Mouse (Mus musculus): ENCODE data around the gene Tln1.

Gene Tln1

DNA sequence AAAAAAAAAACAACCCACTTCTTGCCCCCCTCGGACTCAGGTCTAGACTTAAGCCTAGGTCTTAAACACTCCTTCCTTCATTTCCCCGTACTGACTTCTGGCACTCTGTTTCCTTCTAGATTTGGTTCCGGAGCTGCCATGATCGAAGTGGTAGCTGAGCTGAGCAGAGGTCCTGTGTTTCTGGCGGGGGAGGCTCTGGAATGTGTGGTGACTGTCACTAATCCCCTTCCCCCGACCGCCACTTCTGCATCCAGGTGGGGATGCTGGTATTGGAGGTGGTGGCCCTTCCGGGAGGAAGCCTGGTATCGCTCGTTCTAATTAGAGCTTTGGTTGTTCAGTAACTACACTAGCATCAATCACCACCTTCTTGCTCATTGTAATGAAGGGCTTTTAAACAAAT, 16.8 kb upstream of the Tln1 start:
- DNase-seq (ENCODE audit: extremely low read depth, insufficient read length, low spot score), result no peak

GRCm38 (mm10) chr4:43578376-43579204, 16.1 kb upstream of the Tln1 start, which contains the start of the genes Rgp1 and Gba2:
Gene Rgp1, plus strand, starts transcription at chr4:43578715.
Gene Gba2, minus strand, starts transcription at chr4:43578873.
- DNase-seq (ENCODE audit: extremely low read depth, insufficient read length, low spot score), result peak; percentile 92

DNA sequence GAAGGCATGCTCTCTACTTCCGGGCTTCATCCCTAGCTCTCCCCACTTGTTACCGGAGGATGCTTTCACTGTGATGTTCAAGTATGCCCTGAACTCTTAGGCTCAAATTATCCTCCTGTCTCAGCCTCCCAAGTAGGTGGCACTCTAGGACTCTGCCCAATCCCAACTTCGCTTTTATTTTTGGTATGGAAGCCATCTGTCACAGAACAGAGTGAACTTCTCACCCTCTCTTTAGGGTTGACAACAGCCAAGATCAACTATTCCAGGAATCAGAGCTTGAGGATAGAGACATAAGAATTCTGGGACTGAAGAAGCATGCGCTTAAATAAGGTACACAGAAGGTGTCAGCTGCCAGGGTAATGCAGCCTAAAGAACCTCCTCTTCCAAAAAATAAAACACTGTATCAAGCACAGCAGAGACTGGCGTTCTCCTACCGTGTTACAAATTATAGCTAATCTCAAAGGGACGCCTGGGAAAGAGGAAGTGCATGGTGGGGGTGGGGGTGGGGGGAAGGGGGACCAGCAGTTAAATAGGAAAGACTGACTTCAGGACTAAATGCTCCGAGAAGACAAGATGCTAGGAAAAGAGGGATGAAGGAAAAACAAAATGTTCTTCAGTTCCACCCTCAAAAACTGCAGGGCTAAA, 14.9 kb upstream of the Tln1 start:
- no peak for DNase-seq (ENCODE audit: extremely low read depth, insufficient read length, low spot score)

GRCm38 (mm10) chr4:43575356-43575755, 12.9 kb upstream of the Tln1 start:
- no peak for DNase-seq (ENCODE audit: extremely low read depth, insufficient read length, low spot score)

GRCm38 (mm10) chr4:43573561-43573960, 11.1 kb upstream of the Tln1 start:
- DNase-seq (ENCODE audit: extremely low read depth, insufficient read length, low spot score), result no peak

- no peak for DNase-seq (ENCODE audit: extremely low read depth, insufficient read length, low spot score)
Measured at GRCm38 (mm10) chr4:43571395-43572045, 9.0 kb upstream of the Tln1 start.

DNA sequence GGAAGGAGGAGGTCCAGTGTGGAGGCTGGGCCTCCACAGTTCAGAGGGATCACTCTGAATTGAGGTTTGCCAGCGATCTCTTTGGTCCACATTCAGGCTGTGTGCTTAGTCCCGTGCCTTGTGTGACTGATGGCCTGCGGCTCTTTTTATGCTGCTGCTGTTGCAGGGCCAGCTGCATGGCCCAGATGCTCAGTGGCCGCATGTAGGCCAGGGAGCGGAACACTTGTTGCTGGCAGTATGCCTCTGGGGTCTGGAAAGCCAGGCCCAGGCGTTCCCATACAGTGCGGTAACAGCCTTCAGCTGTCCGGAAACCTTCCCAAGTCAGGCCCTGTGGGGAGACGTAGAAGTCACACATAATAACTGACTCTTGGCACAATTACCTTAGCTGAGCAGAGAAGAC, 4.6 kb upstream of the Tln1 start:
- no peak for DNase-seq (ENCODE audit: extremely low read depth, insufficient read length, low spot score)

- no peak for DNase-seq (ENCODE audit: extremely low read depth, insufficient read length, low spot score)
Measured at GRCm38 (mm10) chr4:43564231-43564630, 1.7 kb upstream of the Tln1 start.

DNA sequence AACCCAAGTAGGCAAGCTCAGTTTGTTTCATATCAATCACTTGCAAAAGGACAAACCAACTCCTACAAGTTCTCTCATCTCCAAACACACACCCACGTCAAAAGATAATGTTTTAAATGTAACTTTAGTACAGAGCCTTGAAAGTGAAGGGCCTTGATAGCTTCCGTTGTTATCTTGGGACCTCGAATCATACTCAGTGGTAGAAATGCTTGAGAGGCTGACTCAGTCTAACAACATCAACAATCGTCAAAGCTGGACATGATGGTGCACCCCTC, 1.0 kb upstream of the Tln1 start:
- no peak for DNase-seq (ENCODE audit: extremely low read depth, insufficient read length, low spot score)

DNA sequence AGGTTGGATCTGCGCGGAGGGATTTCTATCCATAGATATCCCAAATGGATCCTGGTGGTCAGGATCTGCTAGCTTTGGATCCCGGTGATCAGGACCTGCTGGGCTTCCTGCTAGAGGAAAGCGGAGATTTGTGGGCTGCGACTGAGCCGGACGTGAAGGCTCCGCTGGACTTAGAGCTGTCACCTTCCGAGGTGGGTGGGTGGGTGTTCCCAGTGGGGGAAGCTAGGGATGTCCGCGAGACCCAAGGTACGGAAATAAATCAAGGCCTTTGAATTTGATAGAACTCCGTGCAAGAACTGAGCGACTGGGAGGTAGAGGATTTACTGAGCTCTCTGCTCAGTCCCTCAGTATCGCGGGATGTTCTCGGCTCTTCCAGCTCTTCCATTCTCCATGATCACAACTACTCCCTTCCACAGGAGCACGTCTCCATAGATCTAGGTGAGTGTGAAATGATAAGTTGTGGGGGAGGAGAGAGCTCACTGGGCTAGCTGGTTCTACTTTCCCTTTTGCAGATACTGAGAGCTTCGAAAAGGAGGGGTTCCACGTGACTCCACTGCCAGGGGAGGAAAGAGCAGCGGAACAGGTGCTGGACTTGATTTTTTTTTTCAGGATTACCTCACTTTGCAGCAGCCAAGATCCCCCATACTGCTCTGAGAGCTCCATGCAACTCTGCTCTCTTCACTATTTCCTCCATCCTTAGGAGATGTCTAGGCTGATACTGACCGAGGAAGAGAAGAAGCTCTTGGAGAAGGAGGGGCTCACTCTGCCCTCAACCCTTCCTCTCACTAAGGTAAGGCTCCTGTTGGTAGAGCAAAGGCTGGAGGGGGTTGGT, 494 bp upstream of the Tln1 start:
- no peak for DNase-seq (ENCODE audit: extremely low read depth, insufficient read length, low spot score)

- DNase-seq (ENCODE audit: extremely low read depth, insufficient read length, low spot score), result no peak
Measured at GRCm38 (mm10) chr4:43561436-43561996, 975 bp downstream of the Tln1 start.

DNA sequence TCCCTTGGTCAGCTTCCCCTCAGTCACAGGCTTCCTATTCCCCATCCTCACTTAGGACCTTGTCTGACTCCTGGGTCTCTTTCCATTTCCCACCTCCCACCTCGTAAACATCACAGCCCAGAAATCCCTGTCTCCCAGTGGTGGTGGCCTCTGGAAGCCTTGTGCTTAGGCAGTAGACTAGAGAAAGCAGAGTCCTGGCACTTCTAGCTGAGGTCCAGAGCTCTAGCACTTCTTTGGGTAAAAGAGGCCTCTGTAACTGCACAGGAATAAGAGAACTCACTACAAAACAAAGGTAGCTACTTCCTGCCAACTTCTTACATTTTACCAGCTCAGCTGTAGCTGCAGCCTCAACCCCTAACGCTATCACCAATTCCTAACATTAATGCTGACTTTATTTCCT, 1.5 kb downstream of the Tln1 start:
- no peak for DNase-seq (ENCODE audit: extremely low read depth, insufficient read length, low spot score)

- peak; percentile 84 for DNase-seq (ENCODE audit: extremely low read depth, insufficient read length, low spot score)
Measured at GRCm38 (mm10) chr4:43560243-43560611, 2.3 kb downstream of the Tln1 start.

- DNase-seq (ENCODE audit: extremely low read depth, insufficient read length, low spot score), result no peak
Measured at GRCm38 (mm10) chr4:43559519-43560242, 2.8 kb downstream of the Tln1 start.

DNA sequence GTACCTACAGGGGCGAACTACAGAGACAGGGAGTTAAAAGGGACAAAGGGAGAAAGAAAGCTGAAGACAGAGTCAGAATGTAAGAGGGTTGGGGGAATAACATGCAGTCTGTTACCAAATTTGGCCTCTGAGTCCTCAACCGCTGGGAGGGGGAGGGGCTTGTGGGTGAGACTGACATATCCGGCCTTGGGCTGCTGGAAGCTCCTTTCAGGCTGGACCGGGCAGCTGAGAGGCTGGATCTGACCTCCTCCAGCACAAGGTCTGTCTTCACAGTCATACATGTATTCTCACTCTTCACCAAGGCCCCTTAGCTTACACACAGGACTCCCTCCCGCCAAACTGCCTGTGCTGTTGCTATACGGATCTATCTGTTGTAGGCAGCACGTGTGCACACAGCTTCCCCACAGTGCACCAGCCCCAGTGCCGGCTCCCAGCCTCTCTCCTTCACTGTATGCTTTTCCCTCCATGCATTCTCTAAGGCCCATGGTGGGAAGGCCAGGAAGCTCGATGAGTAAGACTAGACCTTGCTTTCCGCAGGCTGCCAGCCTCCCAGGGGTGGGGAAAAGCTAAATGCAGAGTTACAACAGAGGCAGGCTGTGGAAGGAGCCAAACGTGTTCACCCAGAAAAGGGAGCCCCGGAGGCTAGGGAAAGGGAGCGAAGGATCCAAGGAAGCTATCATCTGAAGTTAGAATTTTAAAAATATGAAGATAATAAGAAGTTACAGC, 3.7 kb downstream of the Tln1 start:
- DNase-seq (ENCODE audit: extremely low read depth, insufficient read length, low spot score), result peak; percentile 78

GRCm38 (mm10) chr4:43558028-43558630, 4.4 kb downstream of the Tln1 start:
- DNase-seq (ENCODE audit: extremely low read depth, insufficient read length, low spot score), result no peak

DNA sequence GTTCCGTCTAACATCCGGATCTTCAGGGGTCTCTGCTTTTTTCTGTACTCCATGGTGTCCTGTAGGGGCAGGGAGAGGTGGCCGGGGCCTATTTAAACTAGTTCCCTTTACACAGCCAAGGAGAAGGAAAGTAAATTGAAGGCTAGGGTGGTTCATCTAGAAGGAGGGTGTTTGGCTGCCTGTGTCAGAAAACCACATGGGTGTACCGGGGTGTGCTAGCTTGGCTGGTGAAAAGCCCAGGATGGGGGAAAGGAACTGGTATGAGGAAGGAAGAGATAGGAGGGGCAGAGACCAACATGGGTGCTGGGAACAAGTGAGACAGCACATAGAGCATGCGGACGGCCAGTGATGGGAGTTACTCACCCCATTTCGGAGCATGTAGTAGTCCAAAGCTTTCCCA, 6.6 kb downstream of the Tln1 start:
- DNase-seq (ENCODE audit: extremely low read depth, insufficient read length, low spot score), result no peak

- no peak for DNase-seq (ENCODE audit: extremely low read depth, insufficient read length, low spot score)
Measured at GRCm38 (mm10) chr4:43553891-43554290, 8.6 kb downstream of the Tln1 start.

GRCm38 (mm10) chr4:43552437-43552836, 10.1 kb downstream of the Tln1 start:
- DNase-seq (ENCODE audit: extremely low read depth, insufficient read length, low spot score), result no peak
